Mouse (Mus musculus): Measurements from ENCODE around the gene Hipk4.

The Hipk4 gene

DNA sequence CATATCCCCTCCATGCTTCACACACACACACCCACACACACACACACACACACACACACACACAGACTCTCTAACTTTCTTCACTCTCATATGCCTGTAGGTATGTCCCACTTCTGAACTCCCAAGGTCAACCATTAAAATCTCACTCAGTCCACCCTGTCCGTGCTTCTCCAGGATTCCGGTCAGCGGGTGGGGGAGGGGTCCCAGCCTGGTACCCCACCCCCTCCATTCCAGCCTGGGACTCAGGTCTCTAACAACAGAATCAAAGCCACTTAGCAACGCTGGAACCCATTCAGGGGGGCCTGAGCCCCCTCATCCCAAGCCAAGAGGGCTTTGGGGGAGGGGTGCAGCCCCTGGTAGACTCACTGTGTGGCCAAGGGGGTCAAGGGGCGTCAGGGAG, at the start of gene Hipk4:
Hipk4 (plus strand) TSS at position 301 of the 400 bp plus-strand sequence.
- no peak for DNase-seq (ENCODE audit: low spot score in 2 of 2)

- DNase-seq (ENCODE audit: low spot score in 2 of 2) = no peak
These were observed 49.1 kb upstream of the Hipk4 start for GRCm38 (mm10) chr7:27473835-27474489.

DNA sequence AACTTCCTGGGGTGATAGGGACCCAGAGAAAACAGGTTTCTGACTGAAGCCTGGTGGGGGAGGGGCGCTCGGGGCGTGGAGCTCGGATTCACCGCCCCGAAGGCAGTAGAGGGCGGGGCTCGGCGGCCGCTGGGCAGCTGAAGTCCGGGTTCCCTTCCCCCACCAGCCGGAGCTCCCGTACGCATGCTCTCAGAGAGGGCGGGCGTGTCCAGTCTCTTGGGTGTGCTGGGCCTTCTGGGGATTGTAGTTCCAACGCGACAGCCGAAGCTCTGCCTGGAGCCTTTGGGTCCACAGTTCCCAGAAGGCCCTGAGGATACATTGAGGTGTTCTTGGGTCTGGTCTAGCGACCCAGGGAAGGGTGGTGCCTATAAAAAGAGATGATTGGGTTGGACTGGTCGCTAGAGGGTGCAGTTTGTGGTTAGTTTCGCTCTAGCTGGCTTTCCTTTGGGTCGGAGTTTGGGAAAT, 48.5 kb upstream of the Hipk4 start:
- peak; percentile 99 for DNase-seq (ENCODE audit: low spot score in 2 of 2)

GRCm38 (mm10) chr7:27475596-27475995, 47.5 kb upstream of the Hipk4 start:
- DNase-seq (ENCODE audit: low spot score in 2 of 2) = no peak

DNA sequence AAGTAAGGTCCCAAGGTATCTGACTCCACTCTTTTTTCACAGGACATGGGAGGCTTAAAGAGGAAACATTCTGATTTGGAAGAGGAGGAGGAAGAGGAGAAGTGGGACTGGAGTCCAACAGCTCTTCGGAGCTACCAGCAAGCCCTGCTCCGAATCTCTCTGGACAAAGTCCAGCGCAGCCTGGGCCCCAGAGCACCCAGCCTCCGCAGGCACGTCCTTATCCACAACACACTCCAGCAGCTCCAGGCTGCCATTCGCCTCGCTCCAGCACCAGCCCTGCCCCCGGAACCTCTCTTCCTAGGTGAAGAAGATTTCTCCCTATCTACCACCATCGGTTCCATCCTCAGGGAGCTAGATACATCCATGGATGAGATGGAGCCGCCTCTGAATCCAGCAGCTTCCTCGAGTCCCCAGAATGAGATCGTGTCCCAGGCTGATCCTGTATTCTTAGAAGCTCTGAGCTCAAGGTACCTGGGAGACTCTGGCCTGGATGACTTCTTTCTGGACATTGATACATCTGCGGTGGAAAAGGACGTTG, 46.9 kb upstream of the Hipk4 start:
- DNase-seq (ENCODE audit: low spot score in 2 of 2) = no peak

DNA sequence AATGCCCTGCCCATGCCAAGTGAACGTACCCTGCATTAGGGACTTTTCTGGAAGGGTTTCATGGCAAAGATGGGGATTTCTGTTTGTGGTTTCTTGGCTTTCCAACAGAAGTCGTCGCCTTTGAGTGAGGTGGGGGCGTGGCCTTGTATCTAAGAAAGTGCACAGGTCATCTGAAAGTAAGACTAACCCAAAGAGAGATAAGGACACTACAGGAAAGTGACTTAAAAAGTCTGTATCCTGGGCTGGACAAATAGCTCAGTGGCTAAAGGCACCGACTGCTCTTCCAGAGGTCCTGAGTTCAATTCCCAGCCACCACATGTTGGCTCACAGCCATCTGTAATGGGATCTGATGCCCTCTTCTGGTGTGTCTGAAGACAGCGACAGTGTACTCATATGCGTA, 44.5 kb upstream of the Hipk4 start:
- no peak for DNase-seq (ENCODE audit: low spot score in 2 of 2)

DNA sequence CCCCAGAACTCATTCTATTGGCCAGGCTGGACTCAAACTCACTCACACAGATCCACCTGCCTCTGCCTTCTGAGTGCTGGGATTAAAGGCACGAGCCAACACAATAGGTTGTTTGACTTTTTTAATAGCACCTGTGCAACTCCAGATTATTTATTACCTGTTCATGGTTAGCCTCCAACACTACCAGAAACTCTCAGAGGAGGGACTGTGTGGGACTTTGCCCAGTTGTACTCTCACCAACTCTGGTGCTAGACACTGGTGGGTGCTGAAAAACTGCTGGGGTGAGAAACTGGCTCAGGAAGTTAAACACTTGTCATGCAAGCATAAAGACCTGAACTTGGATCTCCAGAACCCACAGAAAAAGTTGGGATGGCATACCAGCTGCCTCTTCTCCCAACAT, 43.3 kb upstream of the Hipk4 start:
- no peak for DNase-seq (ENCODE audit: low spot score in 2 of 2)

GRCm38 (mm10) chr7:27480506-27480905, 42.6 kb upstream of the Hipk4 start:
- no peak for DNase-seq (ENCODE audit: low spot score in 2 of 2)

GRCm38 (mm10) chr7:27480927-27481626, 42.0 kb upstream of the Hipk4 start:
- no peak for DNase-seq (ENCODE audit: low spot score in 2 of 2)

DNA sequence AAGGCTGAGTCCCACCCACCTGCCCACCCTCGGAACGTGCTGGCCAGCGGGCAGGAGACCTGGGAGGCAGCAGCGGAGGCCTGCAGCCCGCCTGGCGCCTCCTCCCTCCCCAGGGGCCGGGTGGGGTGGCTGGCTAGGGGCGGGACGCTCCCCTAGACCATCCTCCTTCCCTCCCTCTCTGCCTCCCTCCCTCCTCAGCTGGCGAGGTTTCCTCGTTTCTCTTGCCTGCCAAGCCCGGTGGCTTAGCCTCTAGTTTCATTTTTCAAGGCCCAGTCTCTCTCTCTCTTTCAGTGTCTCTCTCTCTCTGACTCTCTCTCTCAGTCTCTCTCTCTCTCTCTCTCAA, 41.5 kb upstream of the Hipk4 start:
- DNase-seq (ENCODE audit: low spot score in 2 of 2) = peak; percentile 82

DNA sequence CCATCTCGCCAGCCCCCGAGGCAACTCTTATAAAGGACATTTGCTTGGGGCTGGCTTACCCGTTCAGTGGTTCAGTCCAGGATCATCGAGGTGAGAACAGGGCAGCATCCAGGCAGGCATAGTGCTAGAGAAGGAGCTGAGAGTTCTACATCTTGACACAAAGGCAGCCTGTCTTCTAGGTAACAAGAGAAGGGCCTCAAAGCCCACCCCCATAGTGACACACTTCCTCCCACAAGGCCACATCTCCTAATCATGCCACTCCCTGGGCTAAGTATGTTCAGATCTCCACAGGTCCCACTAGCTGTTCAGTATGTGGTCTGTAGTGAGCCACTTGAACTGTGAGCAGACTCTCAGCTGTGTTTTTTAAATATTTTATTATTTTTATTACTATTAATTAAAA, 39.2 kb upstream of the Hipk4 start:
- no peak for DNase-seq (ENCODE audit: low spot score in 2 of 2)

GRCm38 (mm10) chr7:27486102-27486769, 36.8 kb upstream of the Hipk4 start:
- peak in 1 of 2 experiments; percentile 53 for DNase-seq (ENCODE audit: low spot score in 2 of 2)

DNA sequence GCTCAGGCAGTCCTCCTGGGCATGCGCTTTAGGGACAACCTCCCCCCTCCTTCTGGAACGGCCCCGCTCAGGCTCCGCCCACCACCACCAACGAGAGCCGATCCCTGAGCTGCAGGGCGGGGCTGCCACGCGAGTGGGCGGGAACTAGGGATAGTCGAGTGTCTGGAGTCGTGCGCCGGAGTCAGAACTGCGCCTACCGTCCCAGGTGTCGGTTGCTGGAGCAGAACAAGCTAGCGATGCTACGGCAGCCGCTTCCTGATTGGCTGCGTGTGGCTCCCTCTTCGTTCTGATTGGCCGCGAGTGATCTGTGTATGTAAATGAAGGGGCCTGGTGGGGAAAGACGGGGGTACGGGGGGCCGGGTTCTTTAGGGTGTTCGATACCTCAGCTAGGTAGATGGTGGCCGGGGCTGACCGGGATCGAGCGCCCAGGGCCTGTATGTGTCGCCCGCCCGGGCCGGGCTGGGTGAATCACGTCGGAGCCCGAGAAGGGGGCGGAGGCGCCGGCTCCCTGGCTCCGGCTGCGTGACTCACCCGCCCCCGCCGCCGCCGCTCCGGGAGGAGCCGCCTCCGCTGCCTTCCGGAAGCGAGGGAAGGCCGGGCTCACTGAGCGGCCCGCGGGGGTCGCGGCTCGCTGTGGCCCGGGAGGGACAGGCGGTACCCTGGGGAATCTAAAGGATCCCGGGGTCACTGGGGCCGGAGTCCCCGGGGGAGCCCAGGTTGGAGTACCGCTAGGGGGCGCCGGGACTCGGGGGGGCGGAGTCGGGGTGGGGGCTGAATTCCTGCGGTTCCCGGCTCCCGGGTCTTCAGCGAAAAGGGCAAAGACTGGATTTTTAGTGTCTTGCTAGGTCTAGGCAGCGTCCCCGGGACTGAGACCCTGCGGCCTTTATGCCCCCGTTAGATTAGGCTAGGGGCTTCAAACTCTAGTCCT, 36.0 kb upstream of the Hipk4 start, which contains the start of gene Sertad1:
Sertad1 (plus strand) TSS at position 141 of the 928 bp plus-strand sequence.
- peak; percentile 100 for DNase-seq (ENCODE audit: low spot score in 2 of 2)

GRCm38 (mm10) chr7:27487740-27488268, 35.3 kb upstream of the Hipk4 start:
- DNase-seq (ENCODE audit: low spot score in 2 of 2) = no peak

DNA sequence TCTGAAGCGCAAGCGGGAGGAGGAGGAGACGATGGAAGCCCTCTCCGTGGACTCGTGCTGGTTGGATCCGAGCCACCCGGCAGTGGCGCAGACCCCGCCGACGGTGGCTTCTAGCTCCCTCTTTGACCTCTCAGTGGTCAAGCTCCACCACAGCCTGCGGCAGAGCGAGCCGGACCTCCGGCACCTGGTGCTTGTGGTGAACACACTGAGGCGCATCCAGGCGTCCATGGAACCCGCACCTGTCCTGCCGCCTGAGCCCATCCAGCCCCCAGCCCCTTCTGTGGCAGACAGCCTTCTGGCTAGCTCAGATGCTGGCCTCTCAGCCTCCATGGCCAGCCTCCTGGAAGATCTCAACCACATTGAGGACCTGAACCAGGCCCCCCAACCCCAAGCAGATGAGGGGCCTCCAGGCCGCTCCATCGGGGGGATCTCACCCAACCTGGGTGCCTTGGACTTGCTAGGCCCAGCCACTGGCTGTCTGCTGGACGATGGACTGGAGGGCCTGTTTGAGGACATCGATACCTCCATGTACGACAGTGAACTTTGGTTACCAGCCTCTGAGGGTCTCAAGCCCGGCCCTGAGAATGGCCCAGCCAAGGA, 33.7 kb upstream of the Hipk4 start:
- no peak for DNase-seq (ENCODE audit: low spot score in 2 of 2)

DNA sequence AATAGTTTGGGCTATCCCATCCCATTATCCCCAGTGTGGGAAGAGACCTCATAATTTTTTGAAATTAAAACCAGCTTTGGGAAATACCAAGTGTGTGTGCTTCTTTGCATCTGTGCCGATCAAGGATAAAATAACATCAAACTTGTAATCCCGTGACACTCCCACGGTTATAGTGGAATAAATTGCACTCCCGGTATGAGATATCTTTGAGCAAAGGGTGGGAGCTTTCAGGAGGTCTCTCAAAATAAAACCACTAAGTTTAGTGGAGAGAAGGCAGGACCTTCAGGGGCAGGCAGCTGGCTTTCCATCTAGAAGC, 32.9 kb upstream of the Hipk4 start:
- DNase-seq (ENCODE audit: low spot score in 2 of 2) = no peak

DNA sequence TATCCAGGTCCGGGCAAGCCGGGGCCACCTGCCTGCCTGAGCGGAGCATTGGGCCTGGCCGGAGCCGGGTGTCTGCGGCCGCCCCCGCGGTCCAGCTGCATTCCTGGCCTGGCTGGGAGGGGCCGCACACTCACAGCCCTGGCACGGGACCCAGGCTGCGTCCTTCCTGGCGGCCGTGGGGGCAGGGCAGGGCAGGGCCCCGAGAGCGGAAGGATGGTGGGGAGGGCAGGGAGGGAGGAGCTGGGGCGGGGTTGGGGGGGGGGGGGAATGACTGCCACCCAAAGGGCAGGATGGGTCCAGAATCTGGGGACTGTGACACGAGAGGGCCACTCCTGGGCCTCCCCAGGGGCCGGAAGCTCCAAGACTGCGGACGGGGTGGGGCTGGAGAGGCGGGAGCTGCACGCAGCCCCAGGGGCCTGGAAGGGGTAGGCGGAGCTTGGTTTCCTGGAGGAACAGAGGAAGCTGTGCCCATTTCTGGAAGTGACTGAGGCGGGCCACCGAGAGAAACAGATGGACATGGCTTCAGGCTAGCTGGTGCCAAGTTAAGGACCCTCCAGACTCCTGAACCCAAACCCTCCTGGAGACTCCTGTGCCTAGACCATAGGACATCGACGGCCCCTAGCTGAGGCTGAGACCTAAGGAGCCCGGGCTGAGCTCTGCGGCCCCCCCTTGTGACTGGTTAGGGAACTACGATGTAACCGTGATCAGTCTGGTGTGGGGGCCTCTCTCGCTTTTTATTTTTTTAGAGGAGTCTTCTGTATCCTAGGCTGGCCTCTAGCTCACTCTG, 32.3 kb upstream of the Hipk4 start:
- DNase-seq (ENCODE audit: low spot score in 2 of 2) = peak; percentile 84 to 87

- no peak for DNase-seq (ENCODE audit: low spot score in 2 of 2)
These were observed 31.2 kb upstream of the Hipk4 start for GRCm38 (mm10) chr7:27491856-27492255.

DNA sequence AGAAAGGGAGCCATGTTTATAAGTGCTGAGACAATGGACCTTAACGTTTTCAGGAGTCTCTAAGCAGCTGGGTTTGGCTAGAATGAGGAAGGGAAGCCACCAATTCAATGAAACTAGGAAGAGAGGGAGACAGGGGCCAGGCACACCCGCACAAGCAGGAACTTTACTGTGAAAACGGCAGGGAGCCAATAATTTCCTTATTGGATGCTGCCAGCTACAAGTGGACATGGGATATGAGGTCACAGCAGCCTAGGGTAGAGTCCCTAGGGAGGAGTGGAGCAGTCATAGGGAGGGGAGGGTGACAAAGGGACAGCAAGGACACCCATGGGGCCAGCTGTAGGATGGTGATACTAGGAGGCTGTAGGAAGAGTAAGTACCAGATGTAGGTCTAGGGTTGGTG, 30.0 kb upstream of the Hipk4 start:
- no peak for DNase-seq (ENCODE audit: low spot score in 2 of 2)

GRCm38 (mm10) chr7:27493450-27493849, 29.6 kb upstream of the Hipk4 start:
- DNase-seq (ENCODE audit: low spot score in 2 of 2) = no peak
